Comparison of ENCODE assay signal across 21 mouse cellular contexts in genomic region chr12:91262801-91263200, GRCm38 (mm10).
"Had no signal": no experiment of that assay in that cellular context is flagged by ENCODE, and none has a peak within 500 bp of the region (broad histone marks: within the 10 kb centered on the region; RNA-seq: fewer than 3 reads in every experiment).

No protein-coding gene starts in this region.

- H3K4me1 ChIP-seq: limb, embryonic 10.5 days; limb, embryonic 13.5 days; liver, embryonic 12.5 days; liver, embryonic 15.5 days; lung, embryonic 15.5 days; megakaryocyte, embryonic 14.5 days; midbrain, embryonic 10.5 days; neural tube, embryonic 12.5 days had no signal

- H3K9me3 ChIP-seq: limb, embryonic 10.5 days; limb, embryonic 13.5 days; liver, embryonic 12.5 days; liver, embryonic 15.5 days; lung, embryonic 15.5 days; megakaryocyte, embryonic 14.5 days; midbrain, embryonic 10.5 days; midbrain, embryonic 13.5 days; neural tube, embryonic 12.5 days; neural tube, embryonic 15.5 days had no signal

- H3K27me3 ChIP-seq: limb, embryonic 13.5 days; liver, embryonic 12.5 days; liver, embryonic 15.5 days; lung, embryonic 15.5 days; megakaryocyte, embryonic 14.5 days; midbrain, embryonic 13.5 days; neural tube, embryonic 12.5 days; neural tube, embryonic 15.5 days had no signal

- H3K27ac ChIP-seq: limb, embryonic 10.5 days; limb, embryonic 13.5 days; liver, embryonic 12.5 days; liver, embryonic 15.5 days; lung, embryonic 15.5 days; midbrain, embryonic 10.5 days; midbrain, embryonic 13.5 days; neural tube, embryonic 12.5 days; neural tube, embryonic 15.5 days; stomach, postnatal 0 days had no signal

- H3K9ac ChIP-seq: limb, embryonic 13.5 days; liver, embryonic 12.5 days; liver, embryonic 15.5 days; lung, embryonic 15.5 days; midbrain, embryonic 13.5 days; neural tube, embryonic 12.5 days; neural tube, embryonic 15.5 days had no signal

- DNase-seq: kidney, postnatal 14 days; kidney, postnatal 4 days; liver; lung, adult 18-20 months; lung, postnatal 10 days; lung, postnatal 36 days; right cerebral cortex, adult 18-20 months; right cerebral cortex, postnatal 14 days; right cerebral cortex, postnatal 4 days; thymus, postnatal 36 days had no signal

- ATAC-seq: liver, embryonic 12.5 days; midbrain, embryonic 13.5 days had no signal

- H3K4me2 ChIP-seq: limb, embryonic 13.5 days; liver, embryonic 12.5 days; liver, embryonic 15.5 days; lung, embryonic 15.5 days; midbrain, embryonic 13.5 days; neural tube, embryonic 12.5 days; neural tube, embryonic 15.5 days had no signal

- H3K36me3 ChIP-seq: lung, embryonic 15.5 days; midbrain, embryonic 13.5 days; neural tube, embryonic 12.5 days; neural tube, embryonic 15.5 days had no signal

- H3K4me3 ChIP-seq: limb, embryonic 10.5 days; limb, embryonic 13.5 days; liver, embryonic 12.5 days; liver, embryonic 15.5 days; lung, embryonic 15.5 days; megakaryocyte, embryonic 14.5 days; midbrain, embryonic 10.5 days; midbrain, embryonic 13.5 days; neural tube, embryonic 12.5 days; neural tube, embryonic 15.5 days had no signal
